Mouse (Mus musculus): ENCODE measurements around the gene Sidt1.

GRCm38 (mm10) chr16:44328644-44329043 lies 4.4 kb downstream of the Sidt1 start:
- TF ChIP-seq EP300 (optimal IDR thresholded peaks at IDR 0.05) (no peak), CTCF (IDR thresholded peaks at IDR 0.05; ENCODE audit: low read depth) (no peak)
